Mouse (Mus musculus) c-Kit-positive CD71-positive TER-119-positive erythroid progenitor cells, embryonic 14.5 days (primary cell): ENCODE measurements at regions not wholly inside any gene's neighbourhood (a gene's known extent, or its start where the extent isn't known, plus 50 kb on each side); places are given as distances from the start of the nearest gene placed in this dataset.

Experiments used
- DNase-seq: peaks from one replicate; pipeline ENCODE4 v3.0.0-alpha.2; 2013; ENCODE audit warnings: low spot score

DNA sequence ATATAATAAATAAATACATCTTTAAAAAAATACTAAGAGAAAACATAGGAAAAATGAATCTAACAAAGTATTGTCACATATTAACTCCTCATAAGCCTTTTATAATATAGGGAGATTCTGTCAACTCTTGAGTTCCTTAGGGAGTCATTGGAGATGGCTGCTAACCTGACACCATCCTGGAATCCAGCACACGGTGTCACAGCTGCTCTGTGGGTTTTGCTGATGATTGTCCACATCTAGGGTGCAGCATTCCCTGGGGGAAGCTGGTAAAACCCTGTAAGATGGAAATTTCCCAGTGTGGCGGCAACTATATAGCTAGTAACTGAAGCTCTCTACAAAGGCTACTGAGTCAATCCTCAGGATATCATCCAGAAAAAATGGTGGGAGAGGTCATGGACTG is 58.9 kb upstream of the E2f3 start:
- no peak for DNase-seq

DNA sequence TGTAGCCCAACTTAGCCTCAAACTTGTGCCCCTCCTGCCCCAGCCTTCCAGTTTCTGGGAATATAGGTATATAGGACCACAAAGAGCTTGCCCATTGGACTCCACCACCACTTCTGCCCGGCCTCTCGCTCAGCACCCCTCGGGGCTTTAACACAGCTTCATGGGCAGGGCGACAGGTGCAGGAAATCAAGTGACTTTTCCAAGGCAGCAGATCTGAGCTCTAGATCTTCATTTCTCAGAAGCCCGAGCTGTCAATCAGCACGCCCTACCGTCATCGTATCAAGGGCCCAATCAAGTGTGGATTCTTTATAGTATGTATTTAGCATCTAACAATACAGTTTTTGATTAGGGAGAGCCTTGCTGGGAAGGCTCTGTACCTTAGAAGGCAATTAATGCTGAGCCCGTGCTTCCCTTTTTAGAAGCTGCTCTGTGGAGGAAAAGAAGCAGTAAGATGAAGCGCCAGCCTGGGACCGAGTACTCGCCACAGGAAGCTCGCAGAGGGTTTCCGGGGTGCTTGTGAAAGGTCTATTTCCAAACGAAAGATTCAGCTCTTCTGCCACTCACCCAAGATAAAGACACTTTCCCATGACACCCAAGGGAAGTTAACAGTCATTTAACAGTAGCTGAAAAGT is 56.9 kb upstream of the E2f3 start:
- no peak for DNase-seq

DNA sequence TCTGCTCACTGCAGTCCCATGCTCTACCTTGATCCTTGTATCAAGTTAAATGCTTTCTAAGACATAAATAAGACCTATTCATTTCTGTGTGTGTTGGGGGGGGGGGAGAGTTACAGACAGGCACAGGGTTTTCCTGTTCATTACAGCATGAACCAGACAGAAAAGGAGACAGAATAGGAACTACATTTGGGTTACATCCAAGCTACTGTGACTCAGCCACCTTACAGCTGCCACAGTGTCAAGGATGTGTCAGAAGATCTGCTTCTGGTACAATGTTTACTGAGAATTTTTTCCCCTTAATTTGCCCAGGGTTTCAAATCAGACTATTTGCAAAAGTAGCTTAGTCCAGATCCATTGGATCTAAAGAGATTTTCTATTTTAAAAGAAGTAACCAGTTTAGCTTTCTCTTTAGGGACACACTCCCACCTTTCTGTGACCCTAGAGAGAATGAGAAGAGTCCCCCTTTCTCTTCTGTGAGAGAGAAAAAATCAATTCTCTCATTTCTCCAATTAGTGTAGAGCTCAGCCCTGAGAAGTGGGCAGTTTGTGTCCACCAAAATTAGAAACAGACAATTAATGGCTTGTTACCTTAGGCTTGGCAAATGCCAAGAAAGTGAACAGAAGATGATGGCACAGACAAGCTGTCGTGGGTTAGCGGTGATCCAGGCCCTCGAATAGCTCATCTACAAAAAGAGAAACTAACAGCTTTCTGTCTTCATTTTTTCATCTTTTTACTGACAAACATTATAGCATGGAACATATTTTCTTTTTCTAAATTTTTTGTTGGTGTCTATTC is 55.8 kb upstream of the E2f3 start:
- no peak for DNase-seq

DNA sequence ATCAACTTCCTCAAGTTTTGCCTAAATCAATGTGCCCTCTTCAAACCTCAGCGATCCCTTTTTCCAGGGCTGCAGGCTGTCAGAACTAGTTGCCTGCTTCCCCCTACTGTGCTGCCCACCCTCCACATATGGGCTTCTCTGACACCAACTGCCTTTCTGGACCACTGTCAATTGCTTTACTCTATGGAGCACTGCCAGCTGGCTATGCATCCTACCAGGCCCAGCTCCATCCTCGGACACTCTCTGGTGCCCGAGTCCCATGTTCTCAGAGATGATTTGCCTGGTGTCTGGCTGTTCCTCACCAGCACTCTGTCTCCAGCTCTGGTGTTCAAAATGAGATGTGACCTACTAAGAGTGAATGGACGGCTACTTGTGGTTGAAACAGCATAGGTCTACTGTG is 54.4 kb upstream of the E2f3 start:
- no peak for DNase-seq

DNA sequence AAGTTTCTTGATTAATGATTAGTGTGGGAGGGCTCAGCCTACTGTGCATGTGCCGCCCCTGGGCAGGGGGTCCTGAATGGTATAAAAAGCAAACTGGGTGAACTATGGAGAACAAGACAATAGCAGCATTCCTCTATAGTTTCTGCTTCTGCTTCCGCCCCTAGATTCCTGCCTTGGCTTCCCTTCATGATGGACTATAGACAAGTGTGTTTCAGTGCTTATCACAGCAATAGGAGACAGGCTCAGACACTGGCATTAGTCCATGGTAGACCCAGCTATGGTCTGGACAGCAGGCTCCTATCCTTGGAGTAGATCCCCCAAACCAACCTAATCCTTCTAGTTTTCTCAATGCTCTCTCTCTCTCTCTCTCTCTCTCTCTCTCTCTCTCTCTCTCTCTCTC is 53.9 kb upstream of the E2f3 start:
- DNase-seq = no peak

DNA sequence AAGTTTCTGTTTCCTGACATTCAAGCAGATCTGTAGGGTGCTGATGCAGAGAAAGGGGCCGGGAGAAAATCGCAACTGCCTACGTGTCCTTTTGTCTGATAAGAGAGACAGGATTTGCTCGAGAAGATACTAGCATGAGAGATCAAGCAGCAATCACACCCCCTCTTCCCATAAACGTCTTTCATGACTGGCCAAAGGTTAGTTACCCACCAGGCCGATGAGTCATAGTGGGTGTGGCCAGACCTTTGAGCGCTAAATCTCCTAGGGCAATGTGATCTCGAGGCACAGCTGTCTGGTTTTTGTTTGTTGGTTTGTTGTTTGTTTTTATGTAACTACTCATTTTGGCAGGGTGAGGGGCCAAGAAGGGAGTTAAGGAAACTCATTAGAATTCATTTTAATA is 50.7 kb upstream of the E2f3 start:
- DNase-seq = peak; percentile 3

DNA sequence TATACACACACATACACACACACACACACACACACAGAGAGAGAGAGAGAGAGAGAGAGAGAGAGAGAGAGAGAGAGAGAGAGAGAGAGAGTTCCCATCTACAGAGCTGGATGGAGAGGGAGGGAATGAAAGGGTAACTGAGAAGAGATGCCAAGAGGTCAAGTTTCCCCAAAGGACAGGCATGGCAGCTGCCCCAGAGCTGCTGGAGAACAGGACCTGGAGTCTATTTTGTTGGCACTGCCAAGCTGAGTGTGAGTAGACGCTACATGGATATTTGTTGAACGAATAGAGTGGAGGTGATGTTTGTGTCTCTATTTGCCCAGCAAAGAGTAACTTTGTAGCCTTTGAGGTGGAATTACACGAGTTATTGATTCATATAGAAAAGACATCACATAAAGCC is 50.2 kb upstream of the E2f3 start:
- no peak for DNase-seq
